Mouse (Mus musculus): ENCODE results near the gene Usp53.
A peak's percentile ranks its signal among the peaks of the same experiment; 100 is the strongest.

The Usp53 gene

DNA sequence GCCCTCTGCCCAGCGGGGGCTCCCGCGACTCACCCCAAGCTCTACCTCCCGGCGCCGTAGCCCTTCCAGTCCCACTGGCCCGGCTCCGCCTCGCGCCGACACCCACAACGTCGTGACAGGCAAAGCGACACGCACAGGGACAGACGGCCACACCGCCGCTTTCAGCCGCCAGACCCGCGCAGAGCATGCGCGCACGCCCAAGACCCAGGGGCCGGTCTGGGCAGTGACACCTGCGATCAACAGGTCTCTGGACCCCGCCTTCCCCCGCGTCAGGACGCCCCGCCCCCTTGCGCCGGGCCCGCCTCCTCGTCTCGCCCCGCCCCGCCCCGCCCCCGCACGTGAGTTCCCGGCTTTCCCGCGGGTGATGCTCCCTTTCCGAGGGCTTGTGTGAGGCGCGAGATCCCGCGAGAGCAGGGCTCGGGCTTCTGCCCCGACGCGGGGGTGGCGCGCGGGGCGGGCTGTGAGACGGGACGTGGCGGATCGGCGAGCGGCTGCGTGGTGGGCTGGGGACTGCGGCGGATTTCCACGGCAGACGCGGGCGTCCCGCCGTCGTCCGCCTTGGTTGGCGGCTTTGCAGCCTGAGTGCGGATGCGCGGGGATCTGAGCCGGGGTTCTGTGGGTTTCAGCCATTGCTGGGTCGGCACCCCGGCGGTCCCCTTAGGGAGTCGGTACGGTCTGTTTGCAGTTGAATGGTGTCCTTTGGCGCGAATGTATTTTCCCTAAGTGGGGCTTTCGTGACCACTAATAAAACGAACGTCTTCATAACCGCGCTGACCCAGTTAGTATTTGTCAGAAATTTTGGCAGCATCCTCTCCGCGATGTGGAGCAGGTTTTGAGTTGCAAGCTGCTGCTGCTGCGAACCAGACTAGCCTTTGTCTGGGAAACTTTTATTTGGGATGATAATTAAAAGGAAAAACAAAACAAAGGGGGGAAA lies at the start of gene Usp53:
Usp53 (minus strand) TSS at position 262 of the 934 bp plus-strand sequence.
- DNase-seq (ENCODE audit: low read depth, low spot score), result peak; percentile 75

DNA sequence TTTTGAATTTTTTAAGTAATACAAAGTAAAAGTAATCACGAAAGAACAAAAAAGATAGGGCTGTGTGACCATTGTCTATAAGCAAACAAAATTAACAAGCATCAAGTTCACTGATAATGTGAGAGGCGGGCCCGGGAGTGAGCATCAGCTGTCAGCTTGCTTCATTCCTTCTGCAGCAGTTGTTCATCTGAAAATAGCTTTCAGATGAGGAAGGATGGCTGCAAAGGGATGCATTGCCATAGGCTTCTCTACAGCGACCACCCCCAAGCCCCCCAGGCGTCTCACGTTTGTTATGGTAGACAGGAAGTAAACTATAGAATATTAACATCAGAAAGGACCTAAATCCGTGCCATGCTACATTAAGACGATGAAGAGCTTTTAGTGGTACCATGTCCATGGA lies 49.5 kb upstream of the Usp53 start:
- no peak for DNase-seq (ENCODE audit: low read depth, low spot score)

DNA sequence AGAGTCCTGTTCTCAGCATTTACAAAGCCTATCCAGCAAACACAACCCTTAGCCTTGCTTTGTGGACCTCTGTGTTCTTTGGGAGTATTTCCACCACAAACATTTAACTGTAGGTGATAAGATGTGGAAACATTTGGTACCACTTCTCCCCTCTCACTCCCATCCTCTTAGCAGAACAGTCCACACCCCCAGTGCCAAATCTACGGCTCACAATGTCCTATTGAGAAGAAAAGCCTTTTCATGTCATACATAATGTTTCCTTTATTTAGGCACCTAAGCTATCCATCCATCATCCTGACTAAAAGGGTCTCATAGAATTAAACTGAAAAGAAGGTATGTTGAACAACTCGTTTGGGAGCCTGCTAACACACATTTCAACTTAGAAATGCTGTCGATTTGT lies 41.3 kb upstream of the Usp53 start:
- no peak for DNase-seq (ENCODE audit: low read depth, low spot score)

DNA sequence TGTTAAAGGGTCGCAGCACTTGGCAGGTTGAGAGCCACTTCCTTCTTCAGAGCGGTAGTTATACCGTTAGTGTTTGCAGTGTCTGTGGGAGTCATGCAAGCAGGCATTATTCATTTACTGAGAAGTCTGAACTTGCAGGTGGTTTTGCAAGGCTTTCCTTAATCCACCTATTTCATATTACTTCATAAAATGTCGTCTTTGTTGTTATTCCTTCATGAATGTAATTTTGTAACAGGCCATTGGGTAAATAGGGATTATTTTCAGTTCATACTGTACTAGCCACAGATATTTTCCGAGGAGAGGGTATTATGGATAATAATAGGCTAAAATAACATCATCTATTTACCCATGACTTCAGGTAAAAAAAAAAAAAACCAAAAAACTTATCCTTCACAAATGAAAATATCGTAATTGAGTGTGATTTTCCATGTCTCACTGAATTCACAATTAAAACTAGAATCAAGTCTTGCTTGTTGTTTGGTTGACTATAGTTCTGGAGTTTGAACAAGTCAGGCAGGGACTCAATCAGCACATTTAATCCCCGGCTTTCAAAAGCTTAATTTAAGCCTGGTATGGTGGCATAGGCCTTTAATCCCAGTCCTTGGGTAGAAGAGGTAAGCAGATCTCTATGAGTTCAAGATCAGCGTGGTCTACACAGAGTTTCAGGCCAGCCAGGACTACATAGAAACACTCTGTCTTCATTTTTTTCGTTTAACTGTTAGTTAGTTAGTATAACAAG lies 40.4 kb upstream of the Usp53 start:
- no peak for DNase-seq (ENCODE audit: low read depth, low spot score)

DNA sequence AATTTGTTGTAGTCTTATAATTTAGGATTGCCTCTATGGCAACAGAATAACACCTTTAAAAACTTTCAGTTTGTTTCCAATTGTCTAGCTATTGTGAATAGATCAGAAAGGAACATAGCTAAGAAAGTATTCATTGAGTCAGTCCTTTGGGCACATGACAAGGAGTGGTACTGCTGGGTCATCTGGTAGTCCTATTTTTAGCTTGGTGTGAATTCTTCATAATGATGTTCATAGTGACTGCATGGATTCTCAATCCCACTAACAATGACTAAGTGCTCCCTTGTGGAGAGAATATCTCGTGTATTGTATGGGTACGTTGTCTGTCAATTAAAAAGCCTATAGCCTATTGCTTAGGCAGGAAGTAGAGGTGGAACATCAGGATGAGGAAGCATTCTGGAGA lies 34.5 kb upstream of the Usp53 start:
- no peak for DNase-seq (ENCODE audit: low read depth, low spot score)

DNA sequence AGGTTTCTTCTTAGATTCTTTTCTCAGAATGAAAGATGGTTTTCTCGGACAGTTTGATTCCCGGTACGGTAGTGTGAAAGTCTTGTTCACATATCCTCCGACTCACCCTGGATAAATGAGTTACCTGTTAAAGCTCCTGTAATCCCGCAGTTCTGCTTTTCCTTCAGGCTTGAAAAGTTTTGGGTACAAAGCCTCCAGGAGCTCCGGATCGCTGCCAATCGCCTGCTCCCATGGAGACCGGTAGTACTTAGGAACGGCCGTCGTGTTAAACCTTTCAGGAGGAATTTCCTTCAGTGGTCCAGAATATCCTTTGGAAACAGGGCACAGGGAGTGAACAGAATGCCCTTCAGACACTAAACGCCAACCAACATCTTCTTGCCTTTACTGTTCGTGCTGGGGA lies 29.2 kb upstream of the Usp53 start:
- no peak for DNase-seq (ENCODE audit: low read depth, low spot score)

DNA sequence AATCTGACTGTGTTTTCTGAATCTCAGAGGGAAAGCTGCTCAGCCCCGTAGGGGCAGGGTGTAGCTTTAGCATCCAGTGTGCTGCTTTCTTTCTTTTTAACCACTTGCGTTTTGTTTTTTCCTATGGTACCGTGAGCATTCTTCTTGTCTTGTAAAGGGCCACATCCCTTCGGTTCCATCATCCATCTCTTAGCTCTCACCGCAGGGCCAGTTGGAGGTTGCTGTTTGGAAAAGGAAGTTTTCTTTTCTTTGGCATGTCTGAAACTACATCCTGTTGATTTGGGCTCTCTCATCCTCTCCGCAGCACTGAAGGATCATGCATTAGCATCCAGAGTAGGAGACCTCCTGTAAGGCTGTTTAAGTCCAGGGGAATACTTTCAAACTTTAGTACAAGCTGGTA lies 25.1 kb upstream of the Usp53 start:
- no peak for DNase-seq (ENCODE audit: low read depth, low spot score)

DNA sequence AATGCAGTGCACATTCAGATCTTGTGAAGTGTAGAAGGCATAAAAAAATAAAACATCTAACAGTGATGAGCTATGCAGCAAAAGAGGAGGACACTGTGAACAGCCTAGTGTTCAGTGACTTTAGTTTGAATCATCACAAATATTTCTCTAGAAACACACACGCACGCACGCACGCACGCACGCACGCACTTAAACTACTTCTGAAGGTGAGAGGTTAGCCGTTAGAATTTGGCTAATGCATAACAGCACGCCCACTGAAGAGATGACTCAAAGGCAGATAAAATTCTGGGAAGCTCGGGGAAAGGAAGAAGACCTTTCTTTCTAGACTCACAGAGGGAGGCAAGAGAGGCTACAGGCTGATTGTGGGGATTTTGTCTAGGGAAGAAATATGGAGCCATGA lies 23.1 kb upstream of the Usp53 start:
- DNase-seq (ENCODE audit: low read depth, low spot score), result no peak

DNA sequence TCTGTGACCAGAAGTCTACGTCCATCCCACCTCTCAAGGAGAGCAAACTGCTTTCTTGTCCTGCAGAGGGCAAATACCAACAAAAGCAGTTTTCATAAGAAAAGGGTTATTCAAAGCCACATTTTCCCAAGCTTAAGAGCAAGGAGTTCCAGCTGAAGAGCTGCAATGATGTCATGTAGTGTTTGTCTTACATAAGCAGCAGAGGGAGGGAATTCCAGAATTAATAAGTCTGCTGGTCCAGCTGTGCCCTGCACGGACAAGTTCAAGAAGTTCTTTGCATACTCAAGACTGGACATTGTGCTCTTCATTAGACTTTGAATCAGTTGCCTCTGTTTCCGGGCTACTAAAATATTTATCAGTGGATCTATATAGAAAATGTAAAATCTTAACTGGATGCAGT lies 16.7 kb upstream of the Usp53 start:
- DNase-seq (ENCODE audit: low read depth, low spot score), result no peak

DNA sequence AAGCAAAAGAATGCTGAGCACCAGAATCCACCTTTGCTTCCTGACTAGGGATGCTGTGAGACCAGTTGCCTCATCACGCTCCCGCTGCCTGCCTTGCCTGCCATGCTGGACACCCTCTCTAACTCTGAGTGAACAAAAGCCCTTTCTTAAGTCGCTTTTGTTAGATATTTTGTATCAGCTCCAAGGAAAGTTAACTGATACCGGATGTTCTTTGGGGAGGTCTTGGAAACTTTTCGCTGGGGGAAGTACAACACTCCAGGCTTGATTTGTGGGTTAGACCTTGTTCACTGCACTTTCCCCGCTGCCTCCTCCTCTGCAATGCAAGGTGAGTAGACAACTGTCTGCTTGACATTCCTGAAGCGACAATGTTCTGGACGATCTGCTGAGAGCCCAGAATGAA lies 14.2 kb upstream of the Usp53 start:
- DNase-seq (ENCODE audit: low read depth, low spot score), result no peak

DNA sequence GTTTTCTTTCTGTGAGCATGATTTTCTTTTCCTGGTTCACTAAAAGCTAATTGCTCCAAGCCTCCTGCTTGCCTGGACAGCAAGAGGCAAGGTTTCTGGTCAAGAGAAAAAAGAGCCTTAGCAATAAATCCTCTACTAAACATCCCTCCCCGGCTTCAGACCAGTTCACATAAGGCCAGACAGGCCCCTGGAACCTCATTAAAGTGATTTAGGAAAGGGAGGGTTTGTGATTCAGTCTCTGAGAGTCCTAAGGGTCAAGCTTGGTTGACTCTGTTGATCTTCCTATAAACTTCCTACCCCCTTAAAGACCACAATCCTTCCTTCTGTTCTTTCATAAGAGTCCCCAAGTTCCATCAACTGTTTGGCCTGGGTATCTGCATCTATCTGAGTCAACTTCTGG lies 12.7 kb upstream of the Usp53 start:
- no peak for DNase-seq (ENCODE audit: low read depth, low spot score)

DNA sequence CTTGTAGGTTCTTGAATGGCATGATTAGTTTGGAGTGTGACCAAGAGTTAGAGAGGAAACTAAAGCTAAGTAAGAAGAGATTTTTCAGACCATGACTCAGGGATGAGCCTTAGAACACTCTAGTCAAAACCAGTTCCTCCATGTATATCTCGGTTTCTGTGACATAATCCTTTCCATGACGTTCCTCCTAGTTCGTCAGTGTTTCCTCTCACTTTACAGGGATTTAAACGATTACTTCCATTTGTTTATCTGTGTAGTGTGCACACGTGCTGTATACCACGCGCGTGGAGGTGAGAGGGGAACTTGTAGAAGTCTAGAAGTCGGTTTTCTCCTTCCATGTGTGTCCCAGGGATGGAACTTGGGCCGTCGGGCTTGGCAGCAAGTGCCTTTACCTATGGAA lies 2.6 kb upstream of the Usp53 start:
- DNase-seq (ENCODE audit: low read depth, low spot score), result no peak

DNA sequence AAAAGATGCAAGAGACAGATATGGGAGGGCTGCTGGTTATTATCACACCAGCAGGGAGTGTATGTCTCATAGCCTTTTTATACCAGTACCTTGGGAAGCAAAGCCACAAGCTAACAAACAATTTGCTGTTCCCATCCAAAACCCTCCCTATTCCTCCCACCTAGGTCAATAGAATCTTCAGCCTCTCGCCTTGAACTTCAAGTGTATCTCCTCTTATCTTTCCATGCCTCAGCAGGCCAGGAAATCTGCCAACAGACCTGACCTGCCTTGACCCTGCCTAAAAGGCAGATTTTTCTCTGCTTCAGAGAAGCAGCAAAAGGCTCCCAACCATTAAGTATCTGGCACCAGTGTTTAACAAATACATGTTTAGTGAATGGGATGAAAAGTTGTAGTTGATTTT lies 2.1 kb upstream of the Usp53 start:
- no peak for DNase-seq (ENCODE audit: low read depth, low spot score)

DNA sequence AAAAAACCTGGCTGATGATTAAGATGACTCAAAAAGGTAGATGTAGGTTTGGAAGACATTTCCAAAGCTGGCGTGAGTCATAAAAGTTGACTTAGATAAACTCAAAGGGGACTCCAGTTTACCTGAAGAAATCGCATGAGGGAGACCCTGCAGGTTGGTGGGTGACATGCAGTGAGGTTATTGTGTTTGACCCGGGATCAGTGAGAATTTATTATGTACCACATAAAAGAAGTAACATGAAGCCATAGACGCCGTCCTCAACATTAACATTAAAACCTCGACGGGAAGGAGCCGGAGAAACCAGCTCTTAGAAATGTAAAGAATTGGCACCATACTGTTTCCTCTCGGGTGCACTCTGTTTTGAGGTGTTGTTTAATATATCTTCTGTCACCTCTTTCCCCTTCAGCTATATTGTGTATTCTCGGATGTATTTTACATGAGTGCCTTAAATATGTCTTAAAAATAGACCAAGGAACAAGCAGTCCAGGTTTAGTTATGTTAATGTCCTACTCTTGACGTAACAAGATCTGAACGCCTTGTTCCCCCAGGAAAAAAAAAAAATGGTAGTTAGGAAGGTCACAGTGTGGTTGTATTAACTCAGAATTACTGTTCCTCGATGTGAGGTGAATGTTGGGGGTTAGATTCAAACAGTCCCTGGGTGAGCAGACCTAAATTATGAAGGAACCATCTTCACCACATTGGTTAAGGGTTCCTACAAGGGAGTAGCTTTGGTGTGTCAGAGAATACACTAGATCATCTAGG lies 1.1 kb upstream of the Usp53 start:
- no peak for DNase-seq (ENCODE audit: low read depth, low spot score)

DNA sequence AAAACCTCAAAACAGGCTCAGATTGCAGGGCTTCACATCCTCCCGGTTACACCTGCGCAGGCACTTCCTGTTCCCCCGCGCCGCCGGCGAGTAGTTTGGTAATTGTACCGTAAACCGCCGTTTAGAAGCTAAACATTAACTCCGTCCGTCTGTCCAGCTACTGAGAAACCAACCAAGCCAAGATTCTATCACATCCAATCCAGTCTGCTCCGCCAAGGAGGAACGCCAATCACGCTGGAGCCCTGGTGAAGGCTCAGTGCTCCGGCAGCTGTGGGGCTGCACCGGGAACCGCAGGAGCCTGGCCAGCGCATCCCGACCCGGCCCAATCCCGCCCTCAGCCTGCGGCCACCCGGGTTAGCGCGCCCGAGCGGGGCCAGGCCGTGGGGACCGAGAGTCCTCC lies 461 bp downstream of the Usp53 start:
- peak; percentile 39 for DNase-seq (ENCODE audit: low read depth, low spot score)

DNA sequence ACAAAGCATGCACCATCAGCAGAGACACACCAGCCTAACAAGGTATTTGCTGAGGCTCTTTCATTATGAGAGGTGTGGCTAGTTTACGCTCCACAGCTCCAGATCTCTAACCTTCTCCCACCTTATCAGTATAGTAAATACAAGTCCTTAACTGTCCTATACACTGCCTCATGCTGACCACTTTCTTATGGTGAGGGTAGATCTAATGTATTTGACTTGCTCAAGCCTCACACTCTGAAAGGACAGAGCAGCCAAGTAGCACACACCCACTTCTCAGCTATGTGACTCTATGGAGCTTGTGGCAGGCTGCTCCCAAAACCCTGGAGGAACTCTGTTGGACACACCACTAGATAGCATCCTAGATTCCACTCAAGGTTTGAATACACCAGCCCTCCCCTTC lies 8.3 kb downstream of the Usp53 start:
- DNase-seq (ENCODE audit: low read depth, low spot score), result no peak

DNA sequence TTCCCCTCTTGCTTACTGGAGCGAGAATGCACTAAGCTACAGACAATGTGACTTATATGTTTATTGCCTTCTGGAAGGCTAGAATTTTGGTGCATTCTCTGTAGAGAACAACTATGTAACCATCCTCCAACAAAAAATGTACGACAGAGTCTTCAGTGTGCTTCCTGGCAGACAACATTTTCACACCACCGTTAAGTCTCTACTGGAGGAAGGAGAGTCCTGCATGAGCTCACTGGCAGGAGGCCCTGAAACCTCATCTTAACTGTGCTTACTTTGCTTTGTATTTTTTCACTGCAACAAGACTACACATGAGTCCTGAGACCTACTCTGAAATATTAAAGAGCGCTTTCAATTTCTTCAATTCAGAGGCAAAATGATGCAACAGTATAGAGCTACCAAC lies 8.9 kb downstream of the Usp53 start:
- DNase-seq (ENCODE audit: low read depth, low spot score), result no peak

DNA sequence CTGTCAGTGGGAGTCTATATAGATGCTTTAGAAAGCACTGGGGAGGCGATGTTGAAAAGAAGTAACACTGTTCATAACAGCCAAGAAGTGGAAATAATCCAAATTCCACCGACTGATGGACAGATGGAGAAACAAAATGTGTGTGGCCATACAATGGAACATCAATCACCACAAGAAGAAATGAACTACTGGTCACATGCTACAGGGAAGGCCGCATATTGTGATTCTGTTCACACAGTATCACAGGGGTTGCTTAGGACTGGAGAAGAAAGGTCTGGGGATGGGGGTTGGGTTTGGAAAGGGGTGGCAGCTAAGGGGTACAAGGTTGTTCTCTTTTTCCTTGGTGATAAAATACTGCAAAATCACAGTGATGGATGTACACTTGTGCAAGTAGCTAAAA lies 9.5 kb downstream of the Usp53 start:
- DNase-seq (ENCODE audit: low read depth, low spot score), result no peak

DNA sequence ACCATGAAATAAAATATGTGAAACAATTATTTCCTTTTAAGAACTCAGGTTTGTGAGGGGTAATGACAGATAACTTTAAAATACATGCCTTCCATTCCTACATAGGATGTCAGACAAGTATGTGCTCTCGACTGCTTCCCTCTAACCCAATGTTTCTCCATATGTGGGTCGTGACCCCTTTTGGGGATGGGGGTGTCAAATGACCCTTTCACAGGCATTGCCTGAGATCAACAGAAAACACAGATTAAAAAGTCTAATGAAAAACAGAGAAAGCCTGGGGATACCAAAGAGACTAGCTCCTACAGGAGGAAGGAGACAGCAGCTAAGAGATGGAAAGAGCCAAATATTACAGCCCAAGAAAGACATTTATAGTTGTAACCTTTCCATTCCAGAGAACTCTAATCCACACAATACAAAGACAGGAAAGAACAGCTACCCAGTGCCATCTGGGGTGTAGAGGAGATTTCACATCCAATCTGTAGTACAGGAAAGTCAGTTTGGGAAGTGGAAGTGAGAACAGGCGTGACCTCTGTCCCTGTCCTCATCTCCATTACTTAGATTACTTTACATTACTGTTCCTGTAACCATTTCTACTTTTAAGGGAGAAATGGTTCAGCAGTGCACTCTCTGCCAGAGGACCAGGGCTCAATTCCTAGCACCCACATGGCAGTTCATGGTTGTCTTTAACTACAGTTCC lies 12.0 kb downstream of the Usp53 start:
- DNase-seq (ENCODE audit: low read depth, low spot score), result no peak

DNA sequence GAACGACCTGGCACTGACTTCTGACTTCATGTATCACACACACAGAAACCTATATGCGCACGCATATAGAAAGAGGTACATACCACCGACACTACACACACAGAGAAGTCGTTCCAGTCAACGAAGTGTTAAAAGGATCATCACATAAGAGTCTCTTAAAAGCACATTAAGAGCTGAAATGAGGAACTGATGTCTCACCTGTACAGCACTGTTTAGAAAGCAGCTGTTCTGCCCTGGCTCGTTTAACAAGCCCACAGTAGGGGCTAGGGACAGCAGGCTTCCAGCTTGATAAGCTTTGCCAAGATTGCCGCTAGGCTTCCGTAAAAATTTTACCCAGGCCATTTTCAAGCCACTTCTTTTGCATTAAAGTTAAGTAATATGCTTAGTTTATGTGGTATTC lies 15.9 kb downstream of the Usp53 start:
- DNase-seq (ENCODE audit: low read depth, low spot score), result no peak

DNA sequence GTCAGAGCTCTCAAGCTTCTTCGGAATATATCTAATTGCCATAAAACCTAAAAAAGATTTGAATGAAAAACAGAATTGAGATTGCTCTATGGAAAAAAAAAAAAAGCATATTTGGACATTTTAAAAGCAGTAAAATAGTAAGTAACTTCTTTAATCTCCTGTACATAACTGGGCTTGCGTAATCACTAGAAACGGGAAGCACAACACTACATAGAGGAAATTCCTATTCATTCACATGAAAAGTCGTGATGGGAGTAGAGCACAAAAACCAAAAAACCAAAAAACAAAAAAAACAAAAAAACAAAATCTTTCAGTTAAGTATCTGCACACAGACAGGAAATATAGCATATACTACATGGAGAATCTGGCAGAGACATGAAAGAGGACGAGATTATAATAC lies 20.0 kb downstream of the Usp53 start:
- DNase-seq (ENCODE audit: low read depth, low spot score), result no peak

DNA sequence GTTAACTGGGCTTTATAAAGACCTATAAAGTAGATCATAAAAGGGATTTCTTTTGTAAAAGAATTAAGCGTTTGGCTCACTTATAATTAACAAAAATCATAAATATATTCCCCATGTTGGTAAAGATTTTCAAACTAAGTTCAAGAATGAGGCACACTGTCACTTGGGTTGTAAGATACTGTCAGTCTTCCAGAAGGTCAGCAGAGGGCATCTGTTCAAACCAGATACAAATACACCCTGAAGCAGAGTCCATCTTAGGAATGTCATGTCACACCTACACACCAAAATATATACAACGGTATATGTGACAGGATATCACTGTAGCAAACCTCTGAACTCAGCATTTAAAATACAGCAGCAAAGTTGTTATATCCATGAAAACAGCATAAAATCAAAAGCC lies 34.2 kb downstream of the Usp53 start:
- no peak for DNase-seq (ENCODE audit: low read depth, low spot score)
